Mouse (Mus musculus): Measurements from ENCODE around the gene Mtmr1. TPM values are rescaled to one million over a fixed set of nuclear protein-coding genes. Genes with fewer than 3 reads are reported as not detected.
A peak's percentile ranks its signal among the peaks of the same experiment; 100 is the strongest.

The Mtmr1 gene
- polyA plus RNA-seq, 1 experiment from 2014 or later: 18.1 TPM

DNA sequence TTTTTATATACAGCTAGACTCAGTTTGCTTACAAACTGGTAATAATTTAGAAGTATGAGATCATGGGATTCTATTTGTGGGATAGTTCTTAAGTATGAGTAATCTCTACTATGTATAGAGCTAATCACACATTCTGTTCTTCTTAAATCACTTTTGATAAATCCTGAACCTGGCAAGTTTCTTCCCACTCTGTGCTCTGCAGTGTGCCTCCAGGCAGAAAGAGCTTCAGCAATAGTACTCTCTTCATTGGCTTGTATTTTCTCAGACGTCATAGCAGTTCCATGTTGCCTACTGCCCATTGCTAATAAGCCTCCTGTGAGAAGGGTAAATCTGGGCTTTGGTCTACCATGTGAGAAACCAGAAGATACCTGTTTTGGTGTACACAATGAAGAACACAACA lies 43.8 kb downstream of the Mtmr1 start:
- no peak for ATAC-seq (ENCODE audit: low FRiP score)

DNA sequence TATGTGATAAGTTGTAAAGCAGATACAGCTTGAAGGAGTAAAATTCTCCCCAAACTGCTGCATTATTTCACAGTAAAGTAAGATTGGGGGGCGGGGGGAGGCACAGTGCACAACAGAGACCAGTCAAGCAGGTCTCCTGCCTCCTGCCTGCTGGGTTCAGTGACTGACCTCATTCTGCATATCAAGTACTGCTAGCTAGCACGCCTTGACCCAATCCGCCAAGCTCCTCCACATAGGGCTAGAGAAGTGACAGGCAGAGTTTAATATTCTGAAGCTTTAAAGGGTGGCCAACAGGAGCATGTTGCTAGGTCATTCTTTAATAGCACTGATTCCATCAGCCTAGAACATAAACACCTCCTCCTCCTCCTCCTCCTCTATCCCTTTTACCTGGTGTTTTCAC lies 48.2 kb downstream of the Mtmr1 start:
- H3K27ac ChIP-seq: no peak overlapping the region
- peaks cover 10% of the 10 kb centered on the region for H3K36me3 ChIP-seq
- no peak overlapping the region for H3K4me3 ChIP-seq
- H3K4me2 ChIP-seq: no peak overlapping the region
- no peaks in the 10 kb centered on the region for H3K4me1 ChIP-seq (replicated peaks)
- no peak overlapping the region for H3K9ac ChIP-seq
- no peak for ATAC-seq (ENCODE audit: low FRiP score)
- no peaks in the 10 kb centered on the region for H3K9me3 ChIP-seq
- H3K27me3 ChIP-seq: no peaks in the 10 kb centered on the region
- 71% methylated on average over 3 of the region's 3 CpGs for whole genome bisulfite sequencing

More for the DNA sequence above, 43.8 kb downstream of the Mtmr1 start:
- Histone ChIP-seq H3K4me1 (replicated peaks) (no peaks in the 10 kb centered on the region), H3K4me2 (no peak overlapping the region), H3K27me3 (no peaks in the 10 kb centered on the region), H3K9ac (no peak overlapping the region), H3K4me3 (no peak overlapping the region), H3K36me3 (no peaks in the 10 kb centered on the region), H3K27ac (no peak overlapping the region), H3K9me3 (no peaks in the 10 kb centered on the region)
- 82% methylated on average over 1 of the region's 1 CpGs for WGBS

DNA sequence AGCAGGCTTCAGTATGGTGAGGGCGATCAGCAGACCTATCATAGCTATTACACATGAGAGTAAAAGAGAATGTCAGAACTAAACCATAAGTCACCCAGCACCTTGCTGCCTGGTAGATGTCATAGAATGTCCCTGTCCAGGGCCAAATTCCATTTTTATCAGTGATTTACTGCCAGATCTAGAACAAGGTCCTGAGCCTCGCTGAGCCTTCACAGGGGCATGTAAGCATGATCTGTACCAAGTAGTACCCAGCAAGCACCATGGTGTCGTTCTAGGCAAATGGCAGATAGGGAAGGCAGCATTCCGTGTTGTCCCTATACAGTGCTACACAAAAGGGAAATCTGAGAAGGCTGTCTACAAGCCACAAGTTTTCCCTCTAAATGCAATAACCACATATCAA lies 49.1 kb downstream of the Mtmr1 start:
- no peak overlapping the region for H3K9ac ChIP-seq
- H3K4me3 ChIP-seq: no peak overlapping the region
- no peaks in the 10 kb centered on the region for H3K27me3 ChIP-seq
- H3K4me1 ChIP-seq (replicated peaks): no peaks in the 10 kb centered on the region
- no peak for ATAC-seq (ENCODE audit: low FRiP score)
- WGBS: 87% methylated on average over 4 of the region's 4 CpGs
- no peak overlapping the region for H3K27ac ChIP-seq
- H3K4me2 ChIP-seq: no peak overlapping the region
- H3K9me3 ChIP-seq: no peaks in the 10 kb centered on the region
- peaks cover 10% of the 10 kb centered on the region for H3K36me3 ChIP-seq

DNA sequence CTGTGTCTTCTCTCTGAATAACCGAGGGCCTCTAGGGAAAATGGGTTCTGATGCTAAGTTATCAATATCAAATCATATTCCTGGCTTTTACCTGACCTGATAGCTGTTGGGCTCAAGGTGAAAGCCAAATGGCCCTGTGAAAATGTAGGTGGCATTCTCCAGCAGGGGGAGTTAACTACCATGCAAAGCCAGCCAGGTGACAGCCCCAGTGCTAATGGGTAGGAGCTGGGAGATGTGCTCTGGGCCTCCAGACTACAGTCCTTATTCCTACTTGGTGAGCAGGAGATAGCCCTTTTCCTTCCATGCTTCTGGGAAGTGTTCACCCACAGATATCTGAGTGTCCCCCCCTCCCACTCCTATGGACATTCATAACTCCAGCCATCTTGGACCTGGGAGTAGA lies 60.3 kb downstream of the Mtmr1 start:
- Histone ChIP-seq H3K27me3 (no peaks in the 10 kb centered on the region), H3K27ac (no peak overlapping the region), H3K4me3 (no peak overlapping the region), H3K36me3 (no peaks in the 10 kb centered on the region; the same call in none of the 2 replicates), H3K4me2 (no peak overlapping the region), H3K4me1 (replicated peaks) (no peaks in the 10 kb centered on the region), H3K9ac (no peak overlapping the region), H3K9me3 (no peaks in the 10 kb centered on the region)
- WGBS: 72% methylated on average over 1 of the region's 1 CpGs
- ATAC-seq (ENCODE audit: low FRiP score): no peak

DNA sequence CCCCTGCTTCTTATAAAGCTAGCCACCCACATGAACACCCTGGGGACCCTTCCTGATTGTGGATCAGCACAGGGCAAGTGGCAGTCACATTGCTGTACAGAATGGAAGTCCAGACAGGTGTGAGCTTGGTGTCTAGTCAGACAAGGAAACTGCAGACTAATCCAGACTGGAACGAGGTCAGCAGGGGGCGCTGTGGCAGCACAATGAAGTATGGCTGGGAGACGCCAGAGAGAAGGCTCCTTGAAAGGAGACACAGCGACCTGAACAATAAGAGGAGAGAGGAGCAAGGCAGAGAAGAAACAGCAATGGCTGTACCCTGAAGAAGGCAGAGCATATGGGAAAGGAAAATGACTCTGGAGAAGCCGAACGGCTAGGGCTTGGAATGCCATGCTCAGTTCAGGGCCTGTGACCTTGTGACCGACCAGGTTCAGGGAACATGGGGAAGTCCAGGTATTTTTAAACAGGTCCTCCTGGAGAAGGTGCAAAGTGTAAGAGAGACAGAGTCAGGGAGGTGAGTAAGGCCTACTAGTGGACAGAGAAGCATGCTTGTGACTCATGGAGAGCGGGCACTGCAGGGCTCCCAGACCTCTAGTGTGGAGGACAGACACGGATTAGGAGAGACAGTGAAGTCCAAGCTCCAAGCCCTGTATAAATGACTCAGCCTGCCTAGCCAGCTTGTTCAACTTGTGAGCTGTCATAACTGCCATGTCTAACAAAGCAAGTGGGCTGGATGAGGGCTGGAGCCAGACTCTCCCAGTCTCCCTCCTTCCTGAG lies 61.4 kb downstream of the Mtmr1 start:
- Histone ChIP-seq H3K4me3 (no peak overlapping the region), H3K36me3 (no peaks in the 10 kb centered on the region; the same call in none of the 2 replicates), H3K4me2 (no peak overlapping the region), H3K27me3 (no peaks in the 10 kb centered on the region), H3K9ac (no peak overlapping the region), H3K27ac (peak overlapping the region; percentile 60), H3K9me3 (no peaks in the 10 kb centered on the region), H3K4me1 (replicated peaks) (no peaks in the 10 kb centered on the region)
- 44% methylated on average over 9 of the region's 9 CpGs for WGBS
- ATAC-seq (ENCODE audit: low FRiP score): peak; percentile 83

DNA sequence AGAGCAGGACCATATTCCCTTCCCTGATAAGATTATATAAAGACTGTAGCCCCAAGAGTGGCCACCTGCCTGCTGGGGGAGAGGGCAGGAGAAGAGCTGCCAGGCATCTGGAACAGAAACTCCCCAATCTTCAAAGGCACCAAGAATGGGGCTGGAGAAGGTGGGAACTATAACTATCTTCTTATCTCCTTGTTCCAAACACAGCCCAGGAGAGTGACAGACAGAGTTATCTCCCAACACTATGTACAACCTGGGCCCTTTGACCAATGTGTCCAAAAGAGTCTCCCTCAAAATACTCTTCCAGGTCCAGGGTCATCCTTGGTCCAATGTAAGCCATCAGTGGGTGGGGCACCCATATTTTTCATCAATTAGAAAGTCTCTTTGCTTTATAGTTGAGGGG lies 62.9 kb downstream of the Mtmr1 start:
- Histone ChIP-seq H3K9me3 (no peaks in the 10 kb centered on the region), H3K9ac (no peak overlapping the region), H3K27me3 (no peaks in the 10 kb centered on the region), H3K27ac (no peak overlapping the region), H3K4me3 (no peak overlapping the region), H3K4me2 (no peak overlapping the region), H3K36me3 (no peaks in the 10 kb centered on the region; the same call in 1 of the 2 replicates), H3K4me1 (replicated peaks) (no peaks in the 10 kb centered on the region)
- no peak for ATAC-seq (ENCODE audit: low FRiP score)

DNA sequence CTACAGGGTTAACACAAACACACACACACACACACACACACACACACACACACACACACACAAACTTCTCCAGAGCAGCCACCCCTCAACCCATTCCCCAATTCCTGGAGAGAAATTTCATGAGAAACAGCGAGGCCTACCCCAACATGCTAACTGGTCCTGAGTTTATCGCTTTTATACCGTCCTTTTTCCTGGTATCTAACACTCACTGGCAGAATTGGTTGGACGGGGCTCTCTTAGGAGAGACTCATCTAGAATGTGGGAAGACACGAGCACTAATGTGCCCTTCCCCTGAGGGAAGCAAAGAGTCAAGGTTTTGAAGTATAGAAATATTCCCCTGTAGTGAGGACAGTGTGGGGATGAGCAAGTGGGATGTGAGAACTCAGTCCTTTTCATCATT lies 66.3 kb downstream of the Mtmr1 start:
- H3K4me1 ChIP-seq (replicated peaks): peaks cover 3% of the 10 kb centered on the region; the same call in 1 of the 2 replicates
- H3K9me3 ChIP-seq: no peaks in the 10 kb centered on the region
- H3K27ac ChIP-seq: no peak overlapping the region
- no peak overlapping the region for H3K9ac ChIP-seq
- no peaks in the 10 kb centered on the region for H3K36me3 ChIP-seq
- no peaks in the 10 kb centered on the region for H3K27me3 ChIP-seq
- H3K4me2 ChIP-seq: no peak overlapping the region
- H3K4me3 ChIP-seq: no peak overlapping the region
- WGBS: 88% methylated on average over 5 of the region's 5 CpGs
- ATAC-seq (ENCODE audit: low FRiP score): no peak

DNA sequence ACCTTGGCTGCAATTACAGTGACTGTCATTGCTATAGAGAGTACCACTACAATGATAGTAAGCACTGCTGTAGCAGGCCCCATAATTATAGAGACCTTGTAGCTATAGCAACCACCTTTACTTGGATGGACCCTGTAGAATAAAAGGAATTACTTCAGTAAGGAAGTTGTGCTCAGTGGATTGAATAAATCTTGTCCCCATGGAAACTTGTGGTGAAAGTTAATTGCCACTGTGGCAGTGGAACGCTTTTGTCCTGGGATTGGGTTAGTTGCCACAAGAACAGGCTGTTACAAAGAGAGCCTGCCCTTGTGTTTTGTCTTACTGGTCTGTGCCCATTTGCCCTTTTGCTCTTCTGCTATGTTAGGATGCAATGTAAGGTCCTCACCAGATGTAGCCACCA lies 69.9 kb downstream of the Mtmr1 start:
- no peak overlapping the region for H3K9ac ChIP-seq
- H3K27ac ChIP-seq: no peak overlapping the region
- 25% methylated on average over 1 of the region's 1 CpGs for WGBS
- 0 out of 2 replicates have a peak, but pooled peaks cover 3% of the 10 kb centered on the region for H3K27me3 ChIP-seq
- H3K4me3 ChIP-seq: no peak overlapping the region
- 0 out of 2 replicates have a peak, but pooled peaks cover 4% of the 10 kb centered on the region for H3K36me3 ChIP-seq
- peaks cover 3% of the 10 kb centered on the region; the same call in 1 of the 2 replicates for H3K4me1 ChIP-seq (replicated peaks)
- H3K4me2 ChIP-seq: no peak overlapping the region
- H3K9me3 ChIP-seq: no peaks in the 10 kb centered on the region
- peak; percentile 59; the same call in 1 of the 2 replicates for ATAC-seq (ENCODE audit: low FRiP score)

DNA sequence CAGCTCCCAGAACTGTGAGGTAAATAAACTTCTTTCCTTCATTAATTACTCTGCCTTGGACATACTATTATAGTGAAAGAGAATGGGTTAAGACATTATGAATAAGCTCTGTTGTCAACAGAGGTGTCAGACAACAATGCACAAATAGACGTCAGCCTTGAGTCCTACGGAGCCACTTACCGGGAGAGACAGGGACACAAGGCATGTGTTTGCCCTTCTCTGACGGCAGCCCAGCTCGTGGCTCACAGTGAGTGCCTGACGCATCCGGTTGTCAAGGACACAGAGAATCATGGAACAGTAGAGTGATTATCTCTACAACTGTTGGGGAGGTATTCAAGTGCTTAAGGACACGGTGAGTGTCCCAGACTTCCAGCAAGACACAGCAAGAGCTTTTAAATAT lies 70.3 kb downstream of the Mtmr1 start:
- Histone ChIP-seq H3K27ac (no peak overlapping the region), H3K4me2 (no peak overlapping the region), H3K36me3 (0 out of 2 replicates have a peak, but pooled peaks cover 4% of the 10 kb centered on the region), H3K9me3 (no peaks in the 10 kb centered on the region), H3K4me3 (no peak overlapping the region), H3K27me3 (0 out of 2 replicates have a peak, but pooled peaks cover 3% of the 10 kb centered on the region), H3K4me1 (replicated peaks) (peaks cover 3% of the 10 kb centered on the region; the same call in 1 of the 2 replicates), H3K9ac (no peak overlapping the region)
- ATAC-seq (ENCODE audit: low FRiP score): 0 out of 2 replicates have a peak, but pooled peaks have one; percentile 32
- WGBS: 28% methylated on average over 8 of the region's 8 CpGs

DNA sequence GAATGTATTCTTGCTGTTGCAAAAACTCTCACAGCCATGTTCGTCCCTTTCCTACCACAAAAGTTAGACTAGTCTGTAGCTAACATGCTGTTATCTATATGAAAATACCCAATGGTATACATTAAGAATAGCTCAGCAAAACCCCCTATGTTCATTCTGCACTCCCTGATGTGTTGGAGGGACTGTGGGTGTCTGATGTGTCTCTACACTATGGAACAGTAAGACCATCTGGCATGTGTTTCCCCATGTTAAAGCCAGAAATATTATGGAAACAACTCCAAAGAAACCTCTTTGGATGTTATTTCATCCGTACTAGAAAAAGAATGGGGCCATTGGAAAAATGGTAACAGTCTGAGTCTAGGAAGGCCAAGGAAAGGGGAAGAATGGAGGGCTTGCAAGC lies 71.0 kb downstream of the Mtmr1 start:
- Histone ChIP-seq H3K36me3 (peaks cover 7% of the 10 kb centered on the region; the same call in 1 of the 2 replicates), H3K4me2 (no peak overlapping the region), H3K27ac (no peak overlapping the region), H3K9me3 (no peaks in the 10 kb centered on the region), H3K27me3 (0 out of 2 replicates have a peak, but pooled peaks cover 3% of the 10 kb centered on the region), H3K9ac (no peak overlapping the region), H3K4me3 (no peak overlapping the region), H3K4me1 (replicated peaks) (peaks cover 3% of the 10 kb centered on the region; the same call in 1 of the 2 replicates)
- 95% methylated on average over 2 of the region's 2 CpGs for WGBS
- no peak for ATAC-seq (ENCODE audit: low FRiP score)

DNA sequence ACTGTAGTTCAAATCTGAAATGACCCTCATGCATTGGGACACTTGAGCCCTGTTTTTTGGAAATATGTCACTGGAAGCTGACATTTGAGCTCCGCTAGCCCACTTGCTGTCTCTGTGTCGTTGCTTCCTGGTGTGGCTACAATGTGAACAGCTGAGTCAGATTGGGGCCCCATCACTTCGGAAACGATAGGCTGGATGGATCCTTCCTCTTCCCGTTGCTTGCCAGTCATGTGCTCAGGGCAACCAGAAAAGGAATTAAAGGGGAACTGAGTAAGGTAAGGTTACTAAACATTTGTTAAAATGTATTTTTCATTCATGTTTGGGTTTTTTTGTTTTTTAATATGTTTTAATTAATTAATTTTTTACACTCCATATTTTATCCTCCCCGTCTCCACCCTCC lies 74.9 kb downstream of the Mtmr1 start:
- H3K9ac ChIP-seq: no peak overlapping the region
- no peak overlapping the region for H3K4me3 ChIP-seq
- 90% methylated on average over 6 of the region's 6 CpGs for WGBS
- H3K4me2 ChIP-seq: no peak overlapping the region
- no peak overlapping the region for H3K27ac ChIP-seq
- peaks cover 3% of the 10 kb centered on the region; the same call in 1 of the 2 replicates for H3K4me1 ChIP-seq (replicated peaks)
- no peaks in the 10 kb centered on the region for H3K9me3 ChIP-seq
- H3K36me3 ChIP-seq: peaks cover 10% of the 10 kb centered on the region; the same call in 1 of the 2 replicates
- ATAC-seq (ENCODE audit: low FRiP score): no peak
- H3K27me3 ChIP-seq: 0 out of 2 replicates have a peak, but pooled peaks cover 3% of the 10 kb centered on the region

DNA sequence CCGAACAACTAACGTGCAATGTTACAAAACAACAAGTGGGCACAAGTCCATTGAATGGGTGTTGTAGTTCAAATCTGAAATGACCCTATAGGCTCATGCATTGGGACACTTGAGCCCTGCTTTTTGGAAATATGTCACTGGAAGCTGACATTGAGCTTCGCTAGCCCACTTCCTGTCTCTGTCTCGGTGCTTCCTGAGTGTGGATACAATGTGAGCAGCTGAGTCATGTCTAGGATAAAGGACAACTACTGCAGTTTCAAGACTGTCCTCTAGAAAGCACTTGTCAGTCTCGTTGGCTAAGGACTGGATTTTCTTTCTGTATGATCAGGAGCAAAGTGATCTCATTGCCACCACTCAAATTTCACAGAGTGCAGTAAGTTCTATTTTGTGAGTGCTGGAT lies 78.4 kb downstream of the Mtmr1 start:
- H3K27ac ChIP-seq: no peak overlapping the region
- H3K4me3 ChIP-seq: no peak overlapping the region
- H3K9ac ChIP-seq: no peak overlapping the region
- H3K4me1 ChIP-seq (replicated peaks): no peaks in the 10 kb centered on the region
- H3K9me3 ChIP-seq: no peaks in the 10 kb centered on the region
- ATAC-seq (ENCODE audit: low FRiP score): no peak
- no peaks in the 10 kb centered on the region for H3K27me3 ChIP-seq
- WGBS: 92% methylated on average over 5 of the region's 5 CpGs
- H3K36me3 ChIP-seq: peaks cover 6% of the 10 kb centered on the region; the same call in 1 of the 2 replicates
- no peak overlapping the region for H3K4me2 ChIP-seq

Measured in hindbrain, embryonic 13.5 days (tissue).